Mouse (Mus musculus) brain, embryonic 18.5 days (tissue): ENCODE results near the gene Cdh23.

Source experiments
- DNase-seq: peaks from one replicate; pipeline ENCODE4 v3.0.0-alpha.2; 2012; ENCODE audit warnings: low read depth, low spot score

Gene Cdh23

DNA sequence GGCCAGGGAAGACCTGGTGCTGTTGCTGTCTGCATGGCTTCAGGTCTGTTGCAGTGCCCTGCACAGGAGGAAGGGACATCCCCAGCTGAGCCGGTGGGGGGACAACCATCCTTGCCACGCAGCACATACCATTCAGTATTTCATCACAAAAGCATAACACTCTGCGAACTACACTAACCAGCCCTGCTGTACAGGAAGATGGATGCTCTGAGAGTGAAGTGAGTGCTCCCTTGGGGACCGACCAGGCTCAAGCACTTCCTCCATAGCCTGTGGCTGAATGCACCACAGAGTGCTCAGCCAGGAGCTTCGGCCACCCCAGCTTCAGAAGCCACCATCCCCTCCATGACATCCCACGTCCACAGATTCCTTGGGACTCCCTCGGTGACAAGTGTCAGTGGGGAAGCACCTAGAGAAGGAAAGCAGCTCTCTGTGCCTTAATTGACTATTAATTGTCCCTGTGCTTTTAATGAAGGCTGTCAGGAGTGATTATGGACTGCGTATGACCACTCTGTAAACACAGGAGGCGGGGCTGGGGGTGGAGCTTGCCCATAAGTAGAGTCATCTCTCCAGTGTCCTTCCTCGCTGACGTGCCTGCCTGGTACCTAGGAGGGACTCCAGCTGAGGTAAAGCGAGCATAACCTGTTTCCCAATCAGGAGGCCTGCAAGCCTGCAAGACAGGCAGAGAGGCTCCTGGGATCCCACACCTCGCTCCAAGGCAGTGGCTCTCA, 60.6 kb downstream of the Cdh23 start:
- no peak for DNase-seq

DNA sequence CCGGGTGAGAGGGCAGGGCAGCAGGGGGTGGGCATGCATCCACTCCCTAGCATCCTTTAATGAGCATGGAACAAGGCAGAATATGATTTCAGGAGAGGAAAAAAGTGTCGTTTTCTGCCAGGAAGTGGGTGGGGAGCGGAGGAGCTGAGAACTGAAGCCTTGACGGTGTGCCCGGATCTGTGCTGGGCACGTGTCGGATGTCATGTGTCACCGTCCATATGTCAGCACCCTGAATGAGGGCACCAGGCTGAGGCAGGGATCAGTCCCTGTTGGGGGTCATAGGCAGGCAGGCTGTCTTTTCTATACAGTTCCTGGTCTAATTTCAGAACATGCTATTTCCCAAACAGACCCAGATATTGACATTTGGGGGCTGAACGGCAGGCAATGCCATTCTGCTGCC, 61.9 kb downstream of the Cdh23 start:
- DNase-seq, result no peak

DNA sequence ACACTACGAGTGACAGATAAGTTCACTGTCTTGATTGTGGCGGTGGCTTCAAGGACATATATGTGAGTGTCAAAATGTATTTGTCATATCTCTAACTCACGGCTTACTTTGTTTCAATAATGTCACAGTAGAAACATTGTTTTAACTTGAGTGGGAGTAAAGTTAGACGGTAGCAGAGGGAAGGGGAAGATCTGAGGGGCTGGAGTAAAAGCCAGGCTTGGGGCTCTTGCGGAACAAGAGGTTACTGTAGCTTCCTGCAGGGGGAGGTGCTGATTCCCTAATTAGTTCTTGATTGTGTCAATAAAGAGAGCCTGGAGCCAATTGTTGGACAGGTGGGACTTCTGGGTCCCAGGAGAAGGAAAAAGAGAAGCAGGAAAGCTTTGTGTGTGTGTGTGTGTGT, 70.2 kb downstream of the Cdh23 start:
- DNase-seq, result no peak

GRCm38 (mm10) chr10:60625511-60625910, 70.8 kb downstream of the Cdh23 start:
- no peak for DNase-seq

DNA sequence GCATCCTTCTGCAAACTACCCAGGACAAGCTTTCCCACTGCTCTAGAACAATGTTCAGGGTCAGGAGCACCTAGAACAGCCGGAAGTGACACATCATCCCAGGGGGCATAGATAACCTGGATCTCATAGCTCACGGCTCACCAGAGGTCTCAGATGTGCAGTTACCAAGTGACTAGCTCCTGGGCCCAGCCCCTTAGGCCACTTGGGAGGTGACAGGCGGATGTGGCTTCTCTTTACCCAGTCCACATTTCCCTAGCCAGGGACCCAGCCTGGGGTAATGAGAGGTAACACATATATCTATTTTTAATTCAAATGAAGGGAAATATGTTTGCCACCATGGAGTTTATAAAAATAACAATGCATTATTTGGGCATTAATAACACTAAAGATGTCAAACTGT, 71.3 kb downstream of the Cdh23 start:
- DNase-seq, result no peak

- DNase-seq, result no peak
Observed at GRCm38 (mm10) chr10:60624217-60624708, 72.0 kb downstream of the Cdh23 start.

- DNase-seq, result no peak
Observed at GRCm38 (mm10) chr10:60622836-60623235, 73.5 kb downstream of the Cdh23 start.

GRCm38 (mm10) chr10:60621470-60622170, 74.7 kb downstream of the Cdh23 start:
- no peak for DNase-seq

GRCm38 (mm10) chr10:60615898-60616297, 80.4 kb downstream of the Cdh23 start:
- no peak for DNase-seq

DNA sequence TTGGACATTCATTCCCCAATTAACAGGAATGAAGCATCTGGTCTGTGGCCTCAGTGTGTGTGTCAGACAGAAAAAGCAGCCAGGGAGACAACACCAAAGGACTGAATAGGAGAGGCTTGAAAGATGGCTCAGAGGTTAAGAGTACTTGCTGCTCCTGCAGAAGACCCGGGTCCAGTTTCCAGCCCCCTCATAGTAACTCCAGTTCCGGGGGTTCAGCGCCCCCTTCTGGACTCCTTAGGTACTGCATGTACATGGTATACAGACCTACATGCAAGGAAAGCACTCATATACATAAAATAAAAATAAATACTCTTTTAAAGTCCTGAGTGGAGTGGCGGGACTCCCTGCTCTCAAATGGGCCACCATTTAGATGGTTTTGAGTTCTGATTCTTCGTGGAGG, 83.4 kb downstream of the Cdh23 start:
- DNase-seq, result no peak

- no peak for DNase-seq
Observed at GRCm38 (mm10) chr10:60607166-60607565, 89.1 kb downstream of the Cdh23 start.

GRCm38 (mm10) chr10:60606661-60607060, 89.6 kb downstream of the Cdh23 start:
- DNase-seq, result no peak

DNA sequence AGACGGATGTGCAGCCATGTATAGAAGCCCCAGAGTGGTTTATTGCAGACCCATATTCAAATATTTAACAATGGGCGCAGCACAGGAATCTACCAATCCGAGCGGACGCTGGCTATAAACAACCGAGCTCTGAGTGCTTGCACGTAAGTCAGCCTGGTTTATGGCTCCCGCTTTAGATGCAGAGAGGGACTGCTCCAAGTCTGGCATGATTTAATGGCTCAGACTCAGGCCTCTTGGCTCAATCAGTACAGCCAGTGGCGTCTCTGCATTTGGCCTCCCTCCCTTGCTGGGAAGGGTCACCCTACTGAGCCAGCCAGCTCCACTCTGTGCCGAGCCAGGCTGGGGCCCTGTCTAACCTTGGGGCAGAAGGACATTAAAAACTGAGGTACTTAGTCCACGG, 94.1 kb downstream of the Cdh23 start:
- DNase-seq, result no peak

DNA sequence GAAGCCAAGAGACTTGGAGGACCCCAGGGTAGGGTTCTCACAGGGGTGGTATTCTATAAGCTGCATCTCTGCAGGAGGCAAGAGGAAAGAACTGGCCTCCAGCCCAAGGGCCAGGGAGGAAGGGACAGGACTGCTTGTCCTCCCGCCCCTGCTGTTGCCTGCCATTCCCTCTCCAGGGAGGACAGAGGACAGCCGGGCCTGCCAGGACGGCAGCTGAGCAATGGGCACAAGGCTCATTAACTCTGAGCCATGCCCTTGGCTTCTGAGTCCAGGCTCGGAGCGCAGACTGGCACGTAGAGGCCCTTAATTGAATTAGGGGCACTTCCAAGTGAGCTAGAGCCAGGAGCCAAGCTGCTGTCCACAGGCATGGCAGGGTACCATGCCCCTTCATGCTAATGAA, 101.1 kb downstream of the Cdh23 start:
- DNase-seq, result peak; percentile 20

DNA sequence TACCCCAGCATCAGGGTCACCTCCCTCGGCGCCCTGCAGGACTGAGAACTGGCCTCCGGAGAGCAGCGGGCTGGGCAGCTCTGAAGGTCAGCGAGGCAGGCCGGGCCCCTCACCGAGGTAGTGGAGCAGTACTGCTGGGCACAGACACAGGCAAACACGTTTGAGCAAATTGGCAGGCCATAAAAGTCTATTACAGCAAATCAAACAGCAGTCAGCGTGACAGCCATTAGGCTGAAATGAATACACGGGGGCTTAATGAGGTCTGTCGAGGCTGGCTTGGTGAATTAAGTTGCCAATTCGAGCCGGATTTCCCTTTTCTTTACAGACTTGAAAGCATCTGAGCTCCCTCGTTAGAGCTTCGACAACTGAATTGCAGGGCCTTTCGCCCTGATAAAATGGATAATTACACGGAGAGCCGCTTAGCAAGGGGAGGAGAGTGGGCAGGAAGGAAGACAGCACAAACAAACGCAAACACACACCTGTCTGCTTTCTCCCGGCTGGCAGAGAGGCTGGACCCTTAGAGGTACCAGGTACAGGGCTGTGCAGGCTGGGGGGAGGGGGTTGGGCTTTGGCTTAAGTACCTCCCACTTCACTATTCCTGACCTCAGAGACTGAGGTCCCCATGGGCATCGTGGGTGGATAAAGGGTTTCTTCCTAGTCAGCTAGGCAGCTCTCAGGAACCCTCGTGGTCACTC, 103.3 kb downstream of the Cdh23 start:
- DNase-seq, result peak; percentile 24

GRCm38 (mm10) chr10:60591281-60591680, 105.0 kb downstream of the Cdh23 start:
- DNase-seq, result no peak

GRCm38 (mm10) chr10:60590241-60590640, 106.0 kb downstream of the Cdh23 start:
- no peak for DNase-seq

GRCm38 (mm10) chr10:60585691-60586090, 110.6 kb downstream of the Cdh23 start:
- no peak for DNase-seq

- no peak for DNase-seq
Observed at GRCm38 (mm10) chr10:60582956-60583355, 113.3 kb downstream of the Cdh23 start.

- DNase-seq, result no peak
Observed at GRCm38 (mm10) chr10:60580666-60581065, 115.6 kb downstream of the Cdh23 start.

GRCm38 (mm10) chr10:60578738-60579538, 117.4 kb downstream of the Cdh23 start:
- no peak for DNase-seq
